Mouse (Mus musculus): ENCODE data around the gene Lor.

Gene Lor

GRCm38 (mm10) chr3:92083042-92083441, at the start of gene Lor:
Gene Lor, minus strand, starts transcription at chr3:92083142.
- no peak for DNase-seq (ENCODE audit: low spot score)

- DNase-seq (ENCODE audit: low spot score) = no peak
Observed at GRCm38 (mm10) chr3:92123847-92124246, 40.9 kb upstream of the Lor start, which contains the start of gene Prr9. Gene Prr9, minus strand, starts transcription at chr3:92123947.

- DNase-seq (ENCODE audit: low spot score) = no peak
Observed at GRCm38 (mm10) chr3:92120902-92121301, 38.0 kb upstream of the Lor start.

- DNase-seq (ENCODE audit: low spot score) = no peak
Observed at GRCm38 (mm10) chr3:92117930-92118329, 35.0 kb upstream of the Lor start.

GRCm38 (mm10) chr3:92111526-92111925, 28.6 kb upstream of the Lor start:
- DNase-seq (ENCODE audit: low spot score) = no peak

- DNase-seq (ENCODE audit: low spot score) = no peak
Observed at GRCm38 (mm10) chr3:92110790-92111189, 27.8 kb upstream of the Lor start.

- peak; percentile 35 for DNase-seq (ENCODE audit: low spot score)
Observed at GRCm38 (mm10) chr3:92106582-92106981, 23.6 kb upstream of the Lor start.

- peak; percentile 14 for DNase-seq (ENCODE audit: low spot score)
Observed at GRCm38 (mm10) chr3:92081285-92081931, 1.5 kb downstream of the Lor start.

- peak; percentile 57 for DNase-seq (ENCODE audit: low spot score)
Observed at GRCm38 (mm10) chr3:92080462-92081284, 2.3 kb downstream of the Lor start.

- peak; percentile 11 for DNase-seq (ENCODE audit: low spot score)
Observed at GRCm38 (mm10) chr3:92050382-92051054, 32.4 kb downstream of the Lor start.

GRCm38 (mm10) chr3:92033892-92034291, 49.0 kb downstream of the Lor start:
- DNase-seq (ENCODE audit: low spot score) = no peak

- no peak for DNase-seq (ENCODE audit: low spot score)
Observed at GRCm38 (mm10) chr3:92033203-92033602, 49.7 kb downstream of the Lor start.

Data from layer of hippocampus, adult 11-12 months (tissue).